Mouse (Mus musculus) kidney, postnatal 10 days (tissue): ENCODE measurements around the gene Pgf.

Experiments used
- DNase-seq: peaks from one replicate; pipeline ENCODE4 v3.0.0; 2021; ENCODE audit warnings: mixed read lengths

The Pgf gene

GRCm38 (mm10) chr12:85186361-85186760, 8.8 kb upstream of the Pgf start:
- DNase-seq: no peak

GRCm38 (mm10) chr12:85185810-85186209, 8.2 kb upstream of the Pgf start:
- DNase-seq: no peak

GRCm38 (mm10) chr12:85184118-85184517, 6.5 kb upstream of the Pgf start:
- no peak for DNase-seq

GRCm38 (mm10) chr12:85182898-85183297, 5.3 kb upstream of the Pgf start:
- no peak for DNase-seq

- no peak for DNase-seq
Observed at GRCm38 (mm10) chr12:85182345-85182643, 4.7 kb upstream of the Pgf start.

- no peak for DNase-seq
Observed at GRCm38 (mm10) chr12:85181475-85182344, 4.1 kb upstream of the Pgf start.

- DNase-seq: no peak
Observed at GRCm38 (mm10) chr12:85178294-85178693, 704 bp upstream of the Pgf start.

- peak; percentile 67 for DNase-seq
Observed at GRCm38 (mm10) chr12:85176846-85177523, 605 bp downstream of the Pgf start.

GRCm38 (mm10) chr12:85175926-85176845, 1.4 kb downstream of the Pgf start:
- peak; percentile 68 for DNase-seq

- DNase-seq: no peak
Observed at GRCm38 (mm10) chr12:85175087-85175675, 2.4 kb downstream of the Pgf start.

- DNase-seq: no peak
Observed at GRCm38 (mm10) chr12:85174016-85174415, 3.6 kb downstream of the Pgf start.

GRCm38 (mm10) chr12:85170948-85171307, 6.7 kb downstream of the Pgf start:
- no peak for DNase-seq

- DNase-seq: no peak
Observed at GRCm38 (mm10) chr12:85170284-85170947, 7.2 kb downstream of the Pgf start.

GRCm38 (mm10) chr12:85169877-85170276, 7.7 kb downstream of the Pgf start:
- DNase-seq: no peak

GRCm38 (mm10) chr12:85169117-85169858, 8.3 kb downstream of the Pgf start:
- DNase-seq: peak; percentile 94

- DNase-seq: no peak
Observed at GRCm38 (mm10) chr12:85166631-85167030, 11.0 kb downstream of the Pgf start.

- no peak for DNase-seq
Observed at GRCm38 (mm10) chr12:85164996-85165395, 12.6 kb downstream of the Pgf start.

GRCm38 (mm10) chr12:85159592-85159991, 18.0 kb downstream of the Pgf start:
- DNase-seq: no peak

GRCm38 (mm10) chr12:85158801-85159200, 18.8 kb downstream of the Pgf start:
- peak; percentile 45 for DNase-seq

- DNase-seq: no peak
Observed at GRCm38 (mm10) chr12:85157797-85158460, 19.7 kb downstream of the Pgf start.

GRCm38 (mm10) chr12:85156324-85156723, 21.3 kb downstream of the Pgf start:
- DNase-seq: no peak
